Mouse (Mus musculus) cerebellum, adult 11-12 months (tissue): Measurements from ENCODE around the gene Cep95.
"Not testable (repeated sequence)": the region's sequence is repeated elsewhere in the genome, so short reads cannot be mapped to it uniquely, and the experiment has no call there.

ENCODE experiments used
- DNase-seq: peaks from one replicate; pipeline ENCODE4 v3.0.0; 2022

Cep95 gene

DNA sequence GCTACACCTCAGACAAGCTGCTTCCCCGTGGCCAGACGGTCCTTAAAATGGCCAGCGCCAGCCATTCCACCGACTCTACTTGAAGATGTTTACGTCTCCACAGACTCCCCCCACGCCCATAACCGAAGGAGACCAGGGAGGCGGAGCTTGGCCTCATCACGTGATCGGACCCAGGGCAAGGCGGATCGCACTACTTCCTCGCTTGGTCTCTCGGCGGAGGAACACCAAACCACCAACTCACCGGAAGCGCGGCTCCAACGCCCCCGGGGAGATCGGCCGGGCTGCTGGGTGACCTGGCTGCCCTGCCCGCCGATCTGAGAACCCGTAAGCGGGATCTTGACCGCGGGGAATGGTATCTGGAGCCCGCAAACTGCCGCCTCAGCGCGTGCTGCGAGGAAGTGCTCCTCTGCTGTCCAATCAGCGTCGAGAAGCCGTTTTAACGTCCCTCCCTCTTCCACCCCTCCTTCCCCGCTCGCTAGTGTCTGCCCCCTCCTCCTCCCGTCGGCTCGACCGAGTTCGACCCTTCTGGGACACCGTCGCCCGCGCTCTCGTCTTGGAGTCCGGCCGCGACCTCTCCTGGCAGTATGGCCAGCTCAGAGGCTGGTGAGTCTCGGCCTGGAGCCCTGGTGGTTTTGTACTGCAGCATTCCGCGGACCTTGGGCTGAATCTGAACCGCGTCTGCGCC lies at the start of gene Cep95, which contains the start of gene Ddx5:
Cep95 (plus strand) TSS at position 478 of the 685 bp plus-strand sequence.
Ddx5 (minus strand) TSS at position 411 of the 685 bp plus-strand sequence.
- peak; percentile 97 for DNase-seq

DNA sequence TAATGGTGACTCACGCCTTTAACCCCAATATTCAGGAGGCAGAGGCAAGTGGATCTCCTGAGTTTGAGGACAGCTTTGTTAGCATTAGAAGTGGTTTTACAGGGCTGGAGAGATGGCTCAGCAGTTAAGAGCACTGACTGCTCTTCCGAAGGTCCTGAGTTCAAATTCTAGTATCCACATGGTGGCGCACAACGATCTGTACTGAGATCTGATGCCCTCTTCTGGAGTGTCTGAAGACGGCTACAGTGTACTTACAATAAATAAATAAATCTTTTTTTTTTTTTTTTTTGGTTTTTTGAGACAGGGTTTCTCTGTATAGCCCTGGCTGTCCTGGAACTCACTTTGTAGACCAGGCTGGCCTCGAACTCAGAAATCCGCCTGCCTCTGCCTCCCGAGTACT lies 48.3 kb upstream of the Cep95 start:
- not testable (repeated sequence) for DNase-seq

DNA sequence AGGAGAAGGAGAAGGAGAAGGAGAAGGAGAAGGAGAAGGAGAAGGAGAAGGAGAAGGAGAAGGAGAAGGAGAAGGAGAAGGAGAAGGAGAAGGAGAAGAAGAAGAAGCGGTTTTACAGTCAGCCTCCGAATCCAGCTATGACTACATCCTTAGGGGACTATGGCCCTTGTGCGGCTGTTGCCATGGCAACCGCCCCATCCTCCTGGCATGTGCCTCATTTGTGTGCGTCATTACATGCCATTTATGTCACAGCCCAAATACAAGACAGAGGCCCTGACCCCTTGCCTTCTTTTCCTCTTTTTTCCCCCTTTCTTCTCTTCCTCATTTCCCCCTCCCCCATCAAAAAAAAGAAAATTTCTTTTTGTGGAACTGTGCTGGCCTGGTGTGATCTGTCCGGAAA lies 47.8 kb upstream of the Cep95 start:
- DNase-seq = no peak

DNA sequence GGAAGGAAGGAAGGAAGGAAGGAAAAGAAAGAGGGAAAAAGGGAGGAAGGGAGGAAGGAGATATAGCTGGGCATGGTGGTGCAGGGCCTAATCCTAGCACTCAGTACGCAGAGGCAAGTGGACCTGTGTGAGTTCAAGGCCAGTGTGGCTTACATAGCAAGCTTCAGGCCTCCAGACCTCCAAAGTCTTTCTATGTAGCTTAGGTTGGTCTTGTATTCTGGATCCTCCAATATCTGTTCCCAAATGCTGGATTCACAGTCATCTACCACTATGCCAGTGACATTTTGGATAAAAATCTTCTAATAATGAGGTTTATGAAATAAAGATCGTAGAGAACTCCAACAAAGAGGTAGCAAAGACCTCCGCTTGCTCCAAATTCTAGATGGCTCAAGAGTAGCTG lies 47.2 kb upstream of the Cep95 start:
- no peak for DNase-seq

DNA sequence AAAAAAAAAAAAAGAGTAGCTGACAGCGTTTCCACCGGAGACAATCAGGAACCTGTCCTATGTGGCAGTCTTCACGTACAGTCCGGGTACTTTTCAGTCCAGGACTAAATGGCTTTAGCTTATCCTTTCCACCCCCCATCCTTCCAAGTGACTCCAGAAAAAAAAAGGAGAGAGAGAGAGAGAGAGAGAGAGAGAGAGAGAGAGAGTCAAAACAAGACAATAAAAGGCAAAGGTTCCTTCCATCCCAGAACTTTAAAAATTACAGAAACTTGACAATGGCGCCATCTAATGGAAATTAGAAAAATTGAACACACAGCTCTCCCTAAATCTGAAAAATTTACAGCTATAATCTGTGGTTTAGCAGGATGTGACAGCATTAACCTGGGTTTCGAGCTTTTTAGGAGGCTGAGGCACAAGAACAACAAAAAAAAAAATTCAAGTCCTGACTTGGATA lies 46.6 kb upstream of the Cep95 start:
- DNase-seq = no peak

DNA sequence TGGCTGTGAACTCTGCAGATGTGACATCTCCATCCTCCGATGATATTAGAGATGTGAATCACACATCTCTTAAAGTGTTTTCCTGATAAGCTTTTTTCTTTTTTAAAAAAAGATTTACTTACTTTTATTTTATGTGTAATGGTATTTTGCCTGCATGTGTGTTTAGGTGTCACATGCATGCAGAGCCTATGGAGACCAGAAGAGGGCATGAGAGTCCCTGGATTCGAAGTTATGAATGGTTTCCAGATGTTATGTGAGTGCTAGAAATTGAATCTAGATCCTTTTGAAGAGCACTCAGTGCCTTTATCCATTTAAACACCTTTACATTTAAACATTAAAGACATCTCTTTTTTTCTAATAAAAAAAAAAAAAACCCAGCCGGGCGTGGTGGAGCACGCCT lies 44.1 kb upstream of the Cep95 start:
- no peak for DNase-seq

DNA sequence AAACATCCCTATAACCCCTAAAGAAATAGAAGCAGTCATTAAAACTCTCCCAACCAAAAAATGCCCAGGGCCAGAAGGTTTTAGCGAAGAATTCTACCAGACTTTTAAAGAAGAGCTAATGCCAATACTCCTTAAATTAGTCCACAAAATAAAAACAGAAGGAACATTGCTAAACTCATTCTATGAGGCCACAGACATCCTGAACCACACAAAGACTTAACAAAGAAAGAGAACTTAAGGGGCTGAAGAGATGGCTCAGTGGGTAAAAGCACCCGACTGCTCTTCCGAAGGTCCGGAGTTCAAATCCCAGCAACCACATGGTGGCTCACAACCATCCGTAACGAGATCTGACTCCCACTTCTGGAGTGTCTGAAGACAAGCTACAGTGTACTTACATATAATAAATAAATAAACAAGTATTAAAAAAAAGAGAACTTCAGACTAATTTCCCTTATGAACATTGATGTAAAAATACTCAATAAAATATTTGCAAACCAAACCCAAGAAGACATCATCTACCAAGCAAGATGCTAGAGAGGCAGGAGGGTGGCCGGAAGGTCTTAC lies 39.4 kb upstream of the Cep95 start:
- not testable (repeated sequence) for DNase-seq

DNA sequence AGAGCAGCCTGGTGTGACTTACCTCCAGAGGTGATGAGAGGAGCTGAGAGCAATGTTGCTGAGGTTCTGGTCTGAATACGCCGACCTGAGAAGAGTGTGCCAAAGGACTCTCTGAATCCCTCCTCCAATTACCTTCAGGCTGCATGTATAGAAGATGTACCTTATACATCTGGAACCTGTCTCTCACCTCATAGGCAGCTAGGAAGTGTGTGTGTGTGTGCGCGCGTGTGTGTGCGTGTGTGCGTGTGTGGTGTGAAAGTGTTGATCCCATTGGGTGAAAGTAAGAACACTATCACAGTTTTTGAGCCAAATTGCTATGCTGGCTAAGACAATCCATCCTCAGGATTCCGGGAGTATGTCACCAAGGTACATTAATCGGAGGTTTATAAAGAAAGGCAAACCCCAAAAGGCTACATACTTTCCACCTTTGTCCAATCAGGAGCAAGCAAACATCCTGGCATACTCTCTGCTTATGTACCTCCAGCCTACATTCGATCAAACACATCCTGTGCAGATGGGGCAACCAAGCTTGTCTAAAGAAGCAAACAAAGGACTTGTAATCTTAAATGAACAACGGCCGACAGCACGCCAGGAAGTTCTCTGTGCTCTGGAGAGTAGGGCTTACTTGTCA lies 38.8 kb upstream of the Cep95 start, which contains the start of gene Pecam1:
Pecam1 (minus strand) TSS at position 508 of the 631 bp plus-strand sequence.
- no peak for DNase-seq

DNA sequence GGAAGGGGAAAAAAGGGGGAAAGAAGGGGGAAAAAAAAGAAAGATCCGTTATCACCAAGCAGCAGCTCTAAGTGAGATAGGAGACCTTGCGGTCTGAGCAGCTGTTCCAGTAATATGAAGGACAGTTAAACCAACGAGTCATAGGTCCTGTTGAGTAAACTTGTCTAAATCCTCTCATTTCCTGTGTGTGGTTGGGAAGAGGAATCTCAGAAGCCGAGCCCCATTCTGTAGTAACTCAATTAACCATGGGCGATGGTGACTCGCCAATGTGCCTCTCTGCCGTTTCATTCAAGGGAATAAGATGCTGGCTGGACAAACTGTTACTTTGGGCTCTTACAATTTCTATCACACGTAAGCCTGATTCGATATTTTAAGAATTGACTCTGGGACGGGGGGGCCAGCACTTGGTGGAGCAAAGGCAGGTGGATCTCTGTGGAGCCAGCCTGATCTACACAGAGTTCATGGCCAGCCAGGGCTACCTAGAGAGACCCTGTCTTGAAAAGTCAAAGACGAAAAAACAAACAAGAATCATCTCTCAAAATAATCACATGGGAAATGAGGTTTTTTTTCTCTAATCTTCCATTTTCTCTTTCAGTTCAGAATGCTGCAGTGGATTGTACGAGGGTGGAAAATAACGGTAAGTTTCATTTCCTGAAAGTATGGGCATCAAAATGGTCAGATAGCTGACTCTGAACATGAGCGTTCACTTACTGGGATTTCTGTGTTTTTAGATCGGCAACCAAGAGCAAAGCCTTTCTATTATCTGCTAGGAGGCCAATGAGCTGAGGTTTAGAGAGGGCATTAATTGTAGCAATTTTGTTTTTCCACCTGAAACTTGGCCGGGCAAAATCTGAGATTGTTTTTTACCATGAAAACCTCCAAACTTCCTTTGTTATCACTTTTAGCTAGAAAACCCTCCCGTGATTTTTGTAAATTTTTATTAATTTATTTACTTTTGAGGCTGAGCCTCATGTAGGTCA lies 37.7 kb upstream of the Cep95 start, which contains the start of gene Milr1:
Milr1 (plus strand) TSS at position 188 of the 980 bp plus-strand sequence.
- DNase-seq = no peak

DNA sequence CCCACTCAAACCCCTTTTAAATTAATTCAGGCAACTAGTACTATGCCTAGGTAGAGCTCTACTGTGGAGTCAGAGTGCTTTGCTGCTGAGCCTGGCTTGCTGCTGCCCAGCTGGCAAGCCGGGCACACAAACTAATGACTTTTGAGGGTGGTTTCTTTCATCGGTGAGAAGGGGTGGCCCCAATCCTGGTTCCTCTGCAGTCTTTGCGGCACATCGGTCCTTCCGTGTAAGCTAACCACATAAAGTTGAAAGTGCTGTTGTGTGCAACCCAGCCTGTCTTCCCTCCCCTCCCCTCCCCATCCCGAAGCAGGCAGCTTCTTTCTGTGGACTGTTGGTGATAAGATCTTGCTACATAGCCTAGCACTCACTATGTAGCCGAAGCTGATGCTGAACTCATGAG lies 36.9 kb upstream of the Cep95 start:
- no peak for DNase-seq

DNA sequence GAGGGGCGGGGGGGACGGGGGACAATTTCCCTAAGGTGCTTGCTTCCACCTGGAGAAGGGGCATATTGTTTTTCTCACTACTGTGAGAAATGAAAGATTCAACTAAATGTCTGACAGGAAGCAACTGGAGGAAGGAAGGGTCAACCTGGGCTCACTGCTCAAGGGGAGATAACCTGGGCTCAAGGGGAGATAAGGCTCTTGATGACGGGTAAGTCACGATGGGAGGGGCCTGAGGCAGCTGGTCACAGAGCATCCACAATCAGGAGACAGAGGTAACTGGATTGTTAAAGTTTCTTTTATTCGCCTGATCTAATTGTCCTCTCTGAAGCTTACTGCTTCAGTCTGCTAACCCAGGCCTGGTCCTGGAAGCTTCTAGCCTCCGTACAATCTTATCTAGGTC lies 35.7 kb upstream of the Cep95 start:
- DNase-seq = no peak

DNA sequence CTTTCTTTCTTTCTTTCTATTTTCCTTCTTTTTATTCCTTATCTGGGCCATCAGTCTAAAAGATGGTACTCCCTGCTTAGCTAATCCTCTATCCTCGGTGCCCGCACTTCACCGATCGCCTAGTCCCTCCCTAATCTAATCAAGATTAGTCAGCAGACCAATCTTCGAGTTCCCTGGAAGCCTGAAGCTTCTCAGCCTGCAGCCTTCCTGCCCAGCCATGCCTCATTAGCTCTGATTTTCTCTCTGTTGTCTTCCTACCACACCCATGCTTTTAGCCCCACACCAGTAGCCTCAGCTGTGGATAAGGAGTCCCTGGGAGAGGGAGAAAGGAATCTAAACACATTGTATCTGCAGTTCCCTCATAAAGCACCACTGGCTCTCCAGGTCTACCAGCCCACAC lies 33.5 kb upstream of the Cep95 start:
- no peak for DNase-seq

DNA sequence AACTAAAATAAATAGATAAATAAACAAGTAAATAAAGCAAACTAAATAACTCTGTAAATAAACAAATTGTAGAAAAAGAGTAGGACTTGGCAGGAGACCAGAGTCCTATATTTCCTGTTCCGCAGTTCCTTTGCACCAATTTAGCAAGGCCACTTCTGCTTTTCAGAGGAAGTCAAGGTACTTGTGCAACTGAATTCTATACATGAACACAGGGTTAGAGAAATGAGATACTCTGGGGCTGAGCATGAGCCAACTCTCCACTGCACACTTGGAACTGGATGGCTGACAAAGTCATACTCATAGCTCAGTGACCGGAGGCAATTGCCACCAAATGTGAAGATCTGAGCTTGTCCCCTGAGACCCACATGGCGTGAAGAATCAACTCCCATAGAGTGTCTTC lies 30.0 kb upstream of the Cep95 start:
- DNase-seq = no peak

DNA sequence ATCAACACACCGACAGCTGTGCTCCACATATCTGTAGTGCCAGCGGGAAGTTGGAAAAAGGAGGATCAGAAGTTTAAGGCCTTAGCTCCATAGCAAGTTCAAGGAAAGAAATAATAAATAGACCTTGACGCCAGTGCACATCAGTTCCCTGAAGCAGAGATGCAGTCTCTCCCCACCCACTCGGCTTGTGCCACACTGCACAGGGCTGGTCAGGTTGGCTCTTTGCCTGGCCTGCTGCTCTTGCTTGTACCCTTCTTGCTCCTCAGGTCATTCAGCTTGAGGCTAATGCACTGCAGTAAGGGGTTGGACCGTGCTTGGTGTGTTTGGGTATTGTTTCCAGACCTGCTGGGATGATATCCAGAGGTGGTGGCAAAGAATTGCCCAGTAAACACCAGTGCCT lies 28.5 kb upstream of the Cep95 start:
- no peak for DNase-seq

DNA sequence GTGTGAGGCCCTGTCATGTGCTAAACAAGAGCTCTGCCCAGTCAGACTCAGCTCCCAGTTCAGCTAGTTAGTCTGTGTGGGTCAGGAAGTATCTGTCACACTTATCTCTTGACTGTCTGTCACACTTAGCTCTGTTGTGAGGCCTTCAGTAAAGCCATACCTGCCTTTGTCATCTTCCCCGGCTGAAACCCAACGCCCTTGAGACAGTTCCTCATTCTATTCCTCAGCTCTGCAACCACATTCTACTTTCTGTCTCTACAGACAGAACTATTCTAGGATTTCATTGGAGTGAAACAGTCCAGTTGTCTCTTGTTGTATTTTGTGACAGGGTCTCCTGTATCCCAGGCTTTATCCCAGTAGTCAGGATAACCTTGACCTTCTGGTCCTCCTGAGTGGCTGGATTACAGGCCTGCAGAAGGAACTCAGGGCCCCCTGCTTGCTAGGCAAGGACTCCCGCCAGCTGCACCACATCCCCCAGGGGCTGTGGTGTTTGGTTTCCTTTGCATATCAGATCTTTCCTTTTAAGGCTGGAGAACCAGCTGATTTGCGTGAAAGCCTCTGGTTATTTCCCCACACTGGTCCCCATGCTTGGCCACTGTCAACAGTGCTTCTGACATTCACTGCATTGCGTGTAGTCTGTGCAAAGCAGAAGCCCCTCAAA lies 26.8 kb upstream of the Cep95 start:
- no peak for DNase-seq

DNA sequence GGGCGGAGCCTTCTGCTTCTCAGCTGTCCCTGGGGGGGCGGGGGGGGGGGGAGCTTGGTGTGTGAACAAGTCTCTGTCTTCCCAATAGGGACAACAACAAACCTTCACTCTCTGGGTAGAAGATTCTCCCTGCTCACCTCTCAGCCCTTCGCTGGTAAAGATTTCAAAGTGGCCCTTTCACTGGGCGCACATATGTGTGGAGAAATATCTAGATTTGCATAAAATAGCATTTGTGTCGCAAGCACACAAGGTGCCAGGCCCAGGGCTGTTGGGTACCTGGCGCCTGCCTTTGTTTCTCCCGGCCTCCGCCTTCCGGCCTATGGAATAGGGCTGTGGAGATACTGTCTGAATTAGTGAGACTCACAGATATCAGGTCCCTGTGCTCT lies 26.3 kb upstream of the Cep95 start:
- no peak for DNase-seq

DNA sequence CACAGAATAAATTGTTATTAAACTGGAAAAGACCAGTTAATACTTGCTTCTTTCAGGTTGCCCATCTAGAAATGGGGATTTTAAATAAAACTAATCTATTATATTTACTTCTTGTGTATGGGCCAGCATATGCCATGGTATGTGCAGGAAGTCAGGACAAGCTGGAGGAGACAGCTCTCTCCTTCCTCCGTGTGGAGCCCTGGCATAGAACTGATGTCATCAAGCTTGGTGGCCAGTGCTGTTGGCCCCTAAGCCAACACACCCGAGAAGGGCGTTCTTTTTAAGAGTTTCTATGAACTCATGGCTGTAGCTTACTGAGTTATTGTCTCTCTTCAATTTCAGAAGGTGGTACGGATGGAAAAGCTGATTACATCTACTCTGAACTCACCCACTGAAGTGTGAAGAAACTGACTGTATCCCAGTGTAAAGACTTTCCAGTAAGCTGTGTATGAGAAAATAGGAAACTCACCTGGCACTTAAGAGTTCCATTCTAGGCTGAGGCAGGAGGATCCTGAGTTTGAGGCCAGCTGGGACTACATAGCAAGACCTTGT lies 22.4 kb upstream of the Cep95 start:
- DNase-seq = no peak

DNA sequence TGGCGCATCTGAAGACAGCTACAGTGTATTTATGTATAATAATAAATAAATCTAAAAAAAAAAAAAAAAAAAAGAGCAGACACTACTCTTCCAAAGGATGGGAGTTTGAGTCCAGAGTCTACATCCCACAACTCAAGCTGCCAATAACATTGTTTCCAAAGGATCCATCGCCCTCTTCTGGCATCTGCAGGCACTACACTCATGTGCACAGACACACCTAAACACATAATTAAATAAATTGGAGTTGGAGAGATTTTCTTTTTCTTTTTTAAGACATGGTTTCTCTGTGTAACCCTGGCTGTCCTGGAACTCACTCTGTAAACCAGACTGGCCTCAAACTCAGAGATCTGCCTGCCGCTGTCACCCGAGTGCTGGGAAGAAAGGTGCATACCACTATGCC lies 21.5 kb upstream of the Cep95 start:
- no peak for DNase-seq

DNA sequence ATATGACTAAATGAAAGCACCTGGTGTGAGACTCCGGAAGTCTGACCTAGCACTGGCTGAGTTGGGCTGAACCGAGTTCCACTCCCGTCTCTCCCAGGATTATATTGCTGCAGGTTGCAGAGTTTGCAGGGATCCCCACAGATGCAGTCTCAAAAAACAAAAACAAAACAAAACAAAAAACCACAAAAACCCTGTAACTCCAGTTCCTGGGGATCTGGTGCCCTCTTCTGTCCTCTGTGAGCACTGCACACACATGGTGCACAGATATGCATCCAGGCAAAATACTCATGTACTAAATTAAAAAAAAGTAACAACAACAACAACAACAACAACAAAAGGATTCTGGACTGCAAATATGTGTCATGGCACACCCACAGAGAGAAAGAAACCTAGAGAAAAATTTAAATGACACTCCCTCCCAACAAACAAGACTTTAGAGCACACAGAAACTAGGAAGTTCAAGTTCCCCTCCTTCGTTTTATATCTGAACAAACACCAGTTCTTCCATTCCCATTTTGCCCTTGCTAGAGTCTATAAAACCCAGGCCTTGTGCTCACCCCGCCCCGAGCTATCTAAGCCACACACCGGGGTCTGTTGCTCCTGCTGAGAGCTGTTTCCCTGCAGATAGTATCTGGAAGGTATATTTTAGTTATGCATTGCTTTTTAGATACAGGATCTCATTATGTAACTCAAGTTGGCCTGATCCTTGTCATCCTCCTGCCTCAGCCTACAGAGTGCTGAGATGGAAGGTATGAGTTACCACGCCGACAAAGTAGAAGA lies 18.7 kb upstream of the Cep95 start:
- DNase-seq = no peak

DNA sequence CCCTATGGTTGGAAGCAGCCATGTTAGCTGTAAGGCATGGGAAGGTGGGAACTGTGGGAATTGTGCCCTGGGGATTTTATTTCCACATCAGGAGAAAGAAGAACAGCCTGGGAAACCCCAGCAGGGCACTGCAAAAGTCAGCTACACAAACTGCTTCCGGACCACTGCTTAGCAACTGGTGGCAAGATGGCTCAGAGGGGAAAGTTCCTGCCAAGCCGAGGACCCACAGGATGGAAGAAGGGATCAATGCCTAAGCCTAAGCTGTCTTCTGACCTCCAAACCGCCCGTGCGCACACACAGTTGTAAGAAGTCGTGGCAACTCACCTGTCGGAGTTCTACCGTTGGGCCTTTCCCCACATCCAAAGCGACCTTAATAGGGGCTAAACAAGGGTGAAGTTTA lies 16.0 kb upstream of the Cep95 start:
- no peak for DNase-seq

DNA sequence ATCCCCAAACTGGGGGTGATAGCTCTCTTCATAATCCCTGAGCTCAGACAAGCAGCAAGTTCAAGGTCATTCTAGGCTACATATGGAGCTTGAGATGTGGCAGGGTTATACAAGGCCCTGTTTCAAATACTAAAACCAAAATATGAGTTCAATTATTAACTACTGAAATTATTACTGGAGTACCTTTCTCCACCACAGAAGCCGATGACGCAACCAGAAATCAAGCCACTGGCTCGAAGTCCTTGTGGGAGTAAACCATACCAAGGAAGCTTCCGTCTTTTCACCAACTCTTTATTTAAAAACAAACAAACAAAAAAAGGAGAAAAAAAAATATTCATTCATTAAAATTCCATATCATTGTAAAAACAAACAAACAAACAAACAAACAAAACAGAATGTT lies 12.1 kb upstream of the Cep95 start:
- no peak for DNase-seq
